Mouse (Mus musculus) C2C12 (cell line): ENCODE measurements around the gene Lgals3bp. TPM values are rescaled to one million over a fixed set of nuclear protein-coding genes. Genes with fewer than 3 reads are reported as not detected.
A peak's percentile ranks its signal among the peaks of the same experiment; 100 is the strongest.

ENCODE experiments used
- H3K27me3 ChIP-seq: one replicate; pipeline ENCODE4 v1.6.1; 2011; ENCODE audit not compliant: control insufficient read depth, insufficient read depth, insufficient read length
- H3K36me3 ChIP-seq: one replicate; pipeline ENCODE4 v1.6.1; 2011; ENCODE audit not compliant: control insufficient read depth, insufficient read depth
- H3K4me3 ChIP-seq: one replicate; pipeline ENCODE4 v1.5.1; 2011; ENCODE audit warnings: mild to moderate bottlenecking, control low read depth; ENCODE audit not compliant: poor library complexity, insufficient read depth, severe bottlenecking
- H3K79me2 ChIP-seq: one replicate; pipeline ENCODE4 v1.6.1; 2011; ENCODE audit not compliant: control insufficient read depth, insufficient read depth
- H3K79me3 ChIP-seq: one replicate; pipeline ENCODE4 v1.6.1; 2011; ENCODE audit warnings: low read depth, control low read depth
- H3ac ChIP-seq: one replicate; pipeline ENCODE3; 2011; ENCODE audit warnings: low read depth; ENCODE audit not compliant: control insufficient read depth, insufficient read length
- CEBPB ChIP-seq: IDR thresholded peaks from one replicate; pipeline ENCODE4 v1.6.1; 2011; ENCODE audit warnings: low read depth, mild to moderate bottlenecking, control low read depth, moderate library complexity
- CTCF ChIP-seq: IDR thresholded peaks from one replicate; pipeline ENCODE4 v1.5.1; 2011; ENCODE audit not compliant: control insufficient read depth, insufficient read depth, insufficient read length
- FOSL1 ChIP-seq: IDR thresholded peaks from one replicate; pipeline ENCODE4 v1.8.0; 2011; ENCODE audit warnings: mild to moderate bottlenecking, low read length; ENCODE audit not compliant: poor library complexity, insufficient read depth, severe bottlenecking
- MAX ChIP-seq: IDR thresholded peaks from one replicate; pipeline ENCODE4 v1.6.1; 2011; ENCODE audit warnings: mild to moderate bottlenecking, control low read depth
- MYOD1 ChIP-seq: IDR thresholded peaks from one replicate; pipeline ENCODE4 v1.6.1; 2011; ENCODE audit warnings: low read depth; ENCODE audit not compliant: control insufficient read depth, insufficient read length
- MYOG ChIP-seq: IDR thresholded peaks from one replicate; pipeline ENCODE4 v1.6.1; 2011; ENCODE audit not compliant: control insufficient read depth, insufficient read length; ENCODE audit errors: extremely low read depth
- USF1 ChIP-seq: IDR thresholded peaks from one replicate; pipeline ENCODE4 v1.6.1; 2011; ENCODE audit warnings: low read depth, mild to moderate bottlenecking, control low read depth, moderate library complexity
- polyA plus RNA-seq: library from polyadenylated mRNA; unstranded; fragments of >200 nt; fragmentation: generic; extraction: Trizol; gene quantifications from one replicate; pipeline ENCODE4 v1.2.1, GENCODE M21; 2012; ENCODE audit warnings: missing spikeins

Gene Lgals3bp
- polyA plus RNA-seq, 1 experiment = 6.6 TPM

DNA sequence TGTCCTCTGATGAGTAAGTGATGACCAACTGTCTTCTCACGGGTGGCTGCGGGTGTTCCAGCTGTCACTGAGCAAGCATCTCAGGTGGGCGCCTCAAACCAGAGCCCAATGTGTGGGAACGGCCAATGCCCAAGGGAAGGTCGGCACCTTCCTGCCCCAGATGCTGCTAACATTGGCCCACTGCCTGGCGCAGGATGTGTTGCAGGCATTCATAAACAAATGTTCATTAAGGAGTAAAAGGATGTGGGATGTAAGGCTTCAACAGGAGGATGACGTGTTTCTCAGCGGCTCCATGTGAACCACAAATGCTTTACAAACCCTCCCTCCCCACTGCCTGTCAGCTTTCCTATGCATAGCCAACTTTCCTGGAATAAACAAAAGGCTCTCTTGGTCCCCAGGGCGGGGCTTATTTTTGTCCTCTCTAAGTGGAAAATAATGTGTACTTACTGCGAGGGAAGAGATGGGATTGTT is 31.5 kb upstream of the Lgals3bp start:
- peak overlapping the region; percentile 37 for H3ac ChIP-seq
- TF ChIP-seq FOSL1 = peak; percentile 17
- no peak for TF ChIP-seq MAX
- no peak for TF ChIP-seq CTCF
- peak; percentile 88 for TF ChIP-seq MYOD1

DNA sequence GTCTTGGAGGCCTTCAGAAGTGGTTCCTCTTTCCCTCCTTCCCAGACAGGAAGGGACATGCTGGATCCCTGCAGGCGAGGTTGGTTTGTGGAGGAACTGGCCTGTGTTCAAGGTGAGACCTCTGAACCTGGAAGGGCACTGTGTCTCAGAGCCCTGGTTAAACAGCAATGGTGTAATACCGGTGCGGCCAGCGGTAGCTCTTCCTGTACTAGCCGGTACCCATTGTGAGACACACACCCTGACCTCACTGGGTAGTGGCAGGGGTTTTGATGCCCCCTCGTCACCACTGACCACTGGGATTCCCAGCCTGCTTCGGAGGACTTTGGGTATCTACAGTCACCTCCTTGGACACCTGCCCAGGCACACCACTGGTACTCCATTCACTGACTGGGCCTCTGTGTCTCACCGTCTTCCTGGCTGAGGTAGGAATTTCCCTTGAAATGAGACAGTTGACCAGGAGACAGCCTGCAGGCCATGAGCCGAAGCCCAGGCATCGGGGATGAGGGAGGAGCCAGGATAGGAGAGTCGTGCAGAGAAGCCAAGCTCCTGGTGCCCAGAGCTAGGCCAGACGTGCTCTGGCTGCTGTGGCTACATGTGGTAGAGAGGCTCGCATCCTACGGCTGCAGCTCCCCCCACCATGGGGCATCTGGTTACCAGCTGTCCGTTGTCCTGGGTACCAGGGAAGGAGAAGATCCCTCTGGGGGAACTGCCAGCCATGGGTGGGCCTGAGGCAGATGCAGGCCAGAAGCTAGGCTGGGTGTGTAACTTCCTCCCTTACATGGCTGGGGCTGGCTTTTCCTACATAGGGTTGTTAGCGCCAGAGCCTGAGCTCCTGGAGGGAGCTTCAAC is 29.4 kb upstream of the Lgals3bp start:
- no peaks in the 10 kb centered on the region for H3K79me3 ChIP-seq
- TF ChIP-seq MYOD1 = no peak
- TF ChIP-seq MYOG = no peak
- TF ChIP-seq CEBPB = no peak
- no peak for TF ChIP-seq MAX
- no peak for TF ChIP-seq USF1
- no peak for TF ChIP-seq FOSL1
- TF ChIP-seq CTCF = no peak
- H3K27me3 ChIP-seq = no peaks in the 10 kb centered on the region
- no peak overlapping the region for H3K4me3 ChIP-seq
- H3K36me3 ChIP-seq = no peaks in the 10 kb centered on the region
- no peak overlapping the region for H3ac ChIP-seq
- H3K79me2 ChIP-seq = no peaks in the 10 kb centered on the region

More for the DNA sequence above, 31.5 kb upstream of the Lgals3bp start:
- Histone ChIP-seq H3K4me3 (no peak overlapping the region), H3K79me2 (no peaks in the 10 kb centered on the region), H3K36me3 (no peaks in the 10 kb centered on the region), H3K79me3 (no peaks in the 10 kb centered on the region), H3K27me3 (no peaks in the 10 kb centered on the region)

DNA sequence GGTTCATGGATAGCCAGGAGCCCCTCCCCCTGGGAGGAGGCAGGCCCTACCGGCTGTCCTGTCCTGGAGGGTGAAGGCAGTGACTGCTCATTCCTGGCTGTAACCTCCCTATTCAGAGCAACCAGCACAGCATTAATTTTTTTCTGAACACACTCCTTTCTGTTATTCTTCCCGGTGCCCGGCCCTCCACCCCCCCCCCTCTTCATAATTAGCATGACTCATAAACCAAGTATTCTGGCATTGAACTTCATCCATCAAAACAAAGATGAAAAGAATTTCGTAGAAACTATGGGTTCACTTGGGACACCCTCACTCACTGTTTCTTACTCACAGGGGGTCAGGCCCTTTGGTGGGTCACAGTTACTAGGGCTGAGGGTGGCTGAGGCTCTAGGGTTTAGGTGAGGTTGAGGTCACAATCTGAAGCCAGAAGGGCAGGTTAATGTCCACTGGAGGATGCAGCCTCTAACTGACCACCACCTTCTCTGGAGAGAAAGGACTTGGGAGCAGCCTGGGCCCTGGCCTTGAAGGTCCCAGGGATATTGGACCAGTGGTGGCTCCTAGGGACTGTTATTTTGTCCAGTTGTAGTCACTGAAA is 28.5 kb upstream of the Lgals3bp start:
- Histone ChIP-seq H3K79me3 (no peaks in the 10 kb centered on the region), H3K79me2 (no peaks in the 10 kb centered on the region), H3K27me3 (no peaks in the 10 kb centered on the region), H3ac (no peak overlapping the region), H3K36me3 (no peaks in the 10 kb centered on the region), H3K4me3 (no peak overlapping the region)
- TF ChIP-seq FOSL1 (peak; percentile 50), CEBPB (no peak)

DNA sequence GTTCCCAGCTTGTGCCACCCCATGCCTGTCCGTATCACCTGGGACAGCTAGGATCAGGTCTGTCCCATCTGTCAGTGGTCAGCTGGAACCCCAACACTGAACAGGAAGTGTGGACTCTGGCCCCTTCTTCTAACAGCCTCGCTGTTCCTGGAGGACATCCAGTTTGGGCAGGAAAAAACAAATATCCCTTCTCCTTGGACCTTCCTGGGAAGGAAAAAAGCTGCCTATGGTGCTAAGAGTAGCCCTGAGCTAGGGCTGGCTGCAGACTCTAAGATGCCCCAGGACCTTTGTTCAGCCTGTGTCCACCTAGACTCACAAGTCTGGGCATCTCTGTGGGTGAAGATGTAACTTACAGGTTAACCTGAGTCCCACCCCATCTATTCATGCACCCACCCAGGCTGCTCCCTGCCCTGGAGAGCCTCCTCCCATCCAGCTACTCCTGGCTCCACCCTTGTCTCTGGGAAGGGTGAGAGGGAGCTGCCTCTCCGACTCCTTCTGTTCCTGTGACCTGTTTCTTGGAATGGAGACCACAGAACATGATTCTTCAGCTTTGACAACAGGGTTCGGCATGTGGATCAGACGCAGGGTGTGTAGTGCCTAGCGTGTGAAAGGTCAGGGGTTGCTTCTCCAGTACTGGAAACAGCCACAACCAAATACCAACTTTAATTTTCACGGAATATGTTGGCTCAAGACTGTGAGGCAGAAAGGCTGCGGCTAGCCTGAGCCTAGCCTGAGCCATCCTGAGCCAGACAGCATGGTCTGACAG is 27.2 kb upstream of the Lgals3bp start:
- TF ChIP-seq CEBPB (no peak), MYOD1 (no peak), MYOG (no peak), USF1 (no peak)
- no peaks in the 10 kb centered on the region for H3K79me2 ChIP-seq
- H3ac ChIP-seq = no peak overlapping the region
- H3K79me3 ChIP-seq = no peaks in the 10 kb centered on the region
- no peaks in the 10 kb centered on the region for H3K36me3 ChIP-seq
- H3K27me3 ChIP-seq = no peaks in the 10 kb centered on the region
- no peak overlapping the region for H3K4me3 ChIP-seq

DNA sequence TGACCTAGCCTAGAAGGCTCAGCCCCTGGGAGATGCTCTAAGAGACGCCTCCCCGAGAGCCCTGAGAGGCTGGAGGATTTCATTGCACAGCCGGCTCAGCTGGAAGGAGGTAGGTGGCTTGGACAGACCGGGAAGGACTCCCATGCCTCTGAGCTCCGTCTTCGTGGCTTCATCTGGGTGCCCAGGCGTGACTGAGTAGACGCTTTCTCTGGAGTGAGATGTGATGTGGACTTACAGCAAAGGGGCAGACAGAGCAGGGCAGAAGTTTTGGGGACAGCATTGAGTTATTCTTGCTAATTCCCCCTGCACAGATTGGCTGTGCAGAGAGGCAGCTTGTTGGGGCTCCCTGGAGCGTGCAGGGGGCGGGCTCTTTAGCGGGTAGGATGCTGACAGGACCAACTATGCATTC is 26.6 kb upstream of the Lgals3bp start:
- no peaks in the 10 kb centered on the region for H3K27me3 ChIP-seq
- no peak overlapping the region for H3K4me3 ChIP-seq
- H3K79me3 ChIP-seq = no peaks in the 10 kb centered on the region
- no peak overlapping the region for H3ac ChIP-seq
- no peak for TF ChIP-seq MYOG
- TF ChIP-seq MYOD1 = no peak
- no peak for TF ChIP-seq CTCF
- TF ChIP-seq FOSL1 = no peak
- no peak for TF ChIP-seq USF1
- TF ChIP-seq CEBPB = no peak
- TF ChIP-seq MAX = no peak
- H3K36me3 ChIP-seq = no peaks in the 10 kb centered on the region
- no peaks in the 10 kb centered on the region for H3K79me2 ChIP-seq
